Mouse (Mus musculus) thymus, postnatal 25 days (tissue): ENCODE results near the gene Tfdp2.
A peak's percentile ranks its signal among the peaks of the same experiment; 100 is the strongest.
"Not testable (repeated sequence)": the region's sequence is repeated elsewhere in the genome, so short reads cannot be mapped to it uniquely, and the experiment has no call there.

Experiments used
- DNase-seq: peaks from one replicate; pipeline ENCODE4 v3.0.0; 2022

The Tfdp2 gene

DNA sequence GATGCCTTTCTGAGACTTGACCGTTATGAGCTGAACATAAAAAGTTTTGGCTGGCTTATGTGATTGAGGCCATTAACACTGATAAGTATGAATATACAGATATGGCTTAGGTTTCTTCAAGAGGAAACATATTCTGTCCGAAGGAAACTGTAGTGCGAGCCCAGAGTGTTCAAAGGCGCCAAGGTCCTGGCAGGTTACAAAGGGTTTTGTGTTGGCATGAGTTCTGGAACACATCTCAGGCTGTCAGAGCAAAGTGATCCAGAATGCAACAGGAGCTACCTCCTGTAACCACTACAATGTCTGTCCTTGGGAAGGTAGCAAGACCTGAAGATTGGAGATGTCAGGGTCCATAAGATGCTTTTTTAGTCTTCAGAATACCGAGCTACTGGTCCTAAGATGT lies 123.3 kb downstream of the Tfdp2 start:
- DNase-seq: no peak

DNA sequence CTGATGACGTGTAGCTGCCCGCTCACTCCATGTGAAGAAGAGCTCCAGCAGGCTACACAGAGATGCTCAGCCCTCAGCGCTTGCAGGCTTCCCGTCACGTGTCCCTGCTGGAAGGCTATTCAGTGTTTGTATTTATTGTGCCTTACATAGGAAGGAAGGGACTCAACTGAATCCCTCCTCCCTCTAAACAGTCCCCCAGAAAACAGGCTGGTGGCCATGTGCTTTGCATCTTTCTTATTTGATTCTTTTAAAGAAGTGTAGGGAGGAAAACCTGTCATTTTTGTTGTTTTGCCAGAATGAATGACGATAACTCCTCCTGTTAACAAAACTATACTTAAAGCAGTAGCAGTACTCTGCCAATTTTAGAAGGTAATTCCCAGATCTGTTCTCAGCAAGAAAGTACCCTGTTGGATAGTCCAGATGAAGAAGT lies 124.5 kb downstream of the Tfdp2 start:
- DNase-seq: no peak

DNA sequence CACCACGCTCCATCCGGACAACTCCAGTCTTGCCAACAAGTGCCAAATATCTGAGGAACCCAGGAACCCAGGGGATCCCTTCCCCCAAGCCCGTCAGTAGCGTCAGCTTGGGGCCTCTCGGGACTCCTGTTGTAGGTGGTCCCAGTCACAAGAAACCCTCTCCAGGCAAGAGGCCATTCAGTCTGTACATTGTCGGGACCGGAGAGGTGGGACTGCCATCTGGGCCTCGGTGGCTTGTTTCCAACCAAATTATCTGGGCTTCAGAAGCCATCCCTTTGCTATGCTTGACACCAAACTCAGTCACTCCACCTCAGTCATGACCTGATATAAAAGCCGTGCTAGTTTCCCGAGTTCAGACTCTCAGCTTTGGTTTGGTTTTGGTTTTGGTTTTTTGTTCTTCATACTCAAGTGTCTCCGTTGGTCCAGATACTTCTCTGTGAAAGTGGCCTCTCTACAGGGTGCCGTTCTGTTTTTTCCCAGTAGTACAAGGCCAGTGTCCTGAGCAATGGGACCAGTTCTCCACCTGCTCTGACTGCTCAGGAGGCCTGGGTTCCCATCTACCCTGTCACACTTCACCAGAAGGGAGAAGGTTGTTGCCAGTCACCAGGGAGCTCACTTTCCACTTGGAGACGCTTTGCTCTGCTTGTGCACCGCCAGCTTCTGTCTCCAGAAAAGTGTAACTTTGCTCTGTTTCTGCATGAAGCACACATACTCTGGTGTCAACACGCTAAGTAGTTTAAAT lies 126.5 kb downstream of the Tfdp2 start:
- no peak for DNase-seq

DNA sequence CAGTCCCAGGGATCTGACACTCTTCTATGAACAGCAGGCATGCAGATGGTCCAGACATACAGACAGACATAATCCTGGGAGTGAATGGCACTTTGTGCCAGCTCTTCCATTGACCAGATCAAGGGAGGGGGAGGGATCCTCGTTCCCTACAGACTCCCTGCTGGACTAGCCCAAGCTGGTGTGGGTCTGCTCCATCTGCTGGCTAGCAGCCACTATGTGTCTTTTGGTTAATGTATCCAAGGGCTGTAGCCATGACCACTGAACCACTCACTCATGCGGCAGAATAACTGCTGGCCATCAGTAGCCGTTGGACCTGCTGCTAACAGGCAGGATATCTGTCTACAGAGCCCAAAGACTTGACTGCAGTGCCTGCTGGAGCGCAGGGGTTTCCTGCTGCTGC lies 128.4 kb downstream of the Tfdp2 start:
- DNase-seq: no peak

DNA sequence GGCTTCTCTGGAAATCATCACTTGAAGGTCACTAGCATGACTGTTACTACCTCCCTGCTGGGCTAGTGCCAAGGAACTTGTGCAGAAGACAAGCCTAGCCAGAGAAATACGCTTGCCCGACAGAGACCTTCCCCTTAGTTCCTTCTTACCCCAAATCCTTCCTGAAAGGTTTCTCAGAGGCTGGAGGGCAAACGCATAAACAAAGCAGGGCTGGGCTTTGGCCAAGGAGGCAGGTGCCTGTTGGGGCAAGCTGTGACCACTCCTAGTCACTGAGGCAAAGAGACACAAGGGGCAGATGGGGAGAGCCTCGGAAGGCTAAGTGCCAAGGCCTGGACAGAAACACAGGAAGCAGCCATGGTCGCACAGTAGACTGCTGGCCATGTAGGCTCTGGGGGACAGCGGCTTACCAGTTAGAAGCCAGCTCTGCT lies 130.4 kb downstream of the Tfdp2 start:
- no peak for DNase-seq

DNA sequence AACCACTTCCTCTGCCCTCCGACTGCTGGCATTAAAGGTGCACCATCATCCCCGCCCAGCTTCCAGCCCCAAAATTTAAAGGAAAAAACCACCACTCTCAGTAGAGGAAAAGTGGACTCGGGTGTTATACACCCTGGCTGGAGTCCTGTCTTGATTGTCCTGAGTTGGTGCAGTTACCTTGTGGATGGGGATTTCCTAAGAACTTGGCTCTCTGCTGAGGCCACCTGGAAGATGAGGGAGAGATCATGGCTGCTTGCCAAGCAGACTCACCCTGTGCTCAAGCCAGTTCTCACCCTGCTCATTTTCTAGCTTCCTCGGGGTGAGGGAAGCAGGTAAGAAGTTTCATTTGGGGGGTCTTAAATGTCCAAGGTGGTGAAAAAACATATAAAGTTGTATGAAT lies 132.2 kb downstream of the Tfdp2 start:
- no peak for DNase-seq

DNA sequence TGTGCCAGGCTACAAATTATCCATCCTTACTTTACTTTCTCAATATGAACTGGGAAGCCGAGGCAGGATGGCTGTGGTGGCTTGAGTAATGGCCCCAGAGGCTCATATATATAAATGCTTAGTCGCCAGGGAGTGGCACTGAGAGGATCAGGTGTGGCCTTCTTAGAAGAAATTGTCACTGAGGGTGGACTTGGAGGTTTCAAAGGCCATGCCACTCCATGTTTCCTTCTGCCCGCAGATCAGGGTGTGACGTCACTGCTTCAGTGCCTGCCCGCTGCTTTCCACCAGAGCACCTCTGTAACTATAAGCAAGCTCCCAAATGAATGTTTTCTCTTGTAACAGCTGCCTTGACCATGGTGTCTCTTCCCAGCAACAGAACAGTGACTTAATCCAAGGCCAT lies 135.1 kb downstream of the Tfdp2 start:
- DNase-seq: no peak

DNA sequence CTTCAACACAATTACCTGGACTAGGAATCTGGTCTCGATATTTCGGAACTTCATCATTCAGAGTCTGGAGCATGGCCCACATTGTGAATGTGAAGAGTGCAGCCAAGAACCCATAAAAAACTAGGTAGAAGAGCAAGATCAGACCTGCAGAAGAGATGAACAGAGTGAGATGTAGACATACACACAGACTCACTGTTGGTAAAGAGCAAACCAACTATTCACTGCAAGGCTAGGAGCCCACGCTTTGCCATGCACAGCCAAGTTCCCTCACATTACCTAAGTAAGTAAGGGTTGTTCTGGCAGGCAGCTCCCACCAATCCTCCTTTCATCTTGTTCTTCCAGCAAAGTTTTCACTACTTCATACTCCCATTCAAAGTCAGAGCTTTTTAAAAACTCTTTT lies 149.7 kb downstream of the Tfdp2 start:
- DNase-seq: no peak

DNA sequence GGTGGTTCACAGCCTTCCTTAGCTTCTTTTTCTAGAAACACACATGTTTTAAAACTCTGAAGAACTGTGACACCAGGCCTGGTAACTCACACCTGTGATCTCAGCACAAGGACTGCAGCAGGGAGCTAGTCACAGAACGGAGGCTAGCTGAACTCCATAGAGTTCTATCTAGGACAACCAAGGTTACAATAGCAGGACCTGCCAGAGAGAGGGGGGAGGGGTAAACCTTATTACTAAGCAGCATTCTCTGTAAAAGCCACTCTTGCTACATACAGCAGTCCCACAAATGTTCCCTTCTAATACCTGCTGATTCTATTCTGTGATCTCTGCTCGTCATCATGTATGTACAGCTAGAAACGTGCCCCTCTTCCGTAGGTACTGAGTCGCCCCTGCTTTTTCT lies 152.8 kb downstream of the Tfdp2 start:
- DNase-seq: no peak

DNA sequence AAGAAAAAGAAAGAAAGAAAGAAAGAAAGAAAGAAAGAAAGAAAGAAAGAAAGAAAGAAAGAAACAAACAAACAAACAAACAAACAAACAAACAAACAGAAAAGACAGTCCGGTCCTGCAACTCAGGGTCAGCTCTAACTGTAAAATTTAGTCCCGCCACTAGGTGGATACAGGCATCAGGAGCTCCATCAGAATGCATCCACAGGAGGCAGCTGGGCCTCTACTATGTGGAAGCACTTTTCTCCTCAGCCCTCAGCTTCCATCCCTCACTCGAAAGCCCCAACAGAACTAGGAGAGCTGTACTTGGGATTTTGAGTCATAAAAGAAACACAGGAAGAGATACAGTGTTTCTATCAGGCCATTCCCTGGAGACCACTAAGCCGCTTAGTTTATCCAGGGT lies 153.9 kb downstream of the Tfdp2 start:
- DNase-seq: peak; percentile 60

DNA sequence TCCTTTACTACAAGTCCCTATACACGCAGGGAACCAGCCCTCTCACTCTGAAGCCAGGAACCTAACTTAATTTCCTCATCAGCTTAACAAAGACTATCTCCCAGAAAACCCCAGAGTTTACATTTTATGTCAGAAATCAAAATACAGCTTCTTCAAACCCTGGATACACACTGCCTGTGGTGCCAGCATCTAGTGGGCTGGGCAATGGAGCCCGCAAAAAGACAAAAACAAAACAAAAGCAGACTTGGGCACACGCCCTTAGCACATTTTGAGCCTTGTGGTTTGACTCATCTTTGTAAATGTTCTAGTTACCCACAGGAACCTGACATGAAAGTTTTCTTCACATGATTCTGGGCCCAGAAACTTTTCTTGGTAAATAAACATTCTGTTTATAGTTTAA lies 154.4 kb downstream of the Tfdp2 start:
- DNase-seq: peak; percentile 47

DNA sequence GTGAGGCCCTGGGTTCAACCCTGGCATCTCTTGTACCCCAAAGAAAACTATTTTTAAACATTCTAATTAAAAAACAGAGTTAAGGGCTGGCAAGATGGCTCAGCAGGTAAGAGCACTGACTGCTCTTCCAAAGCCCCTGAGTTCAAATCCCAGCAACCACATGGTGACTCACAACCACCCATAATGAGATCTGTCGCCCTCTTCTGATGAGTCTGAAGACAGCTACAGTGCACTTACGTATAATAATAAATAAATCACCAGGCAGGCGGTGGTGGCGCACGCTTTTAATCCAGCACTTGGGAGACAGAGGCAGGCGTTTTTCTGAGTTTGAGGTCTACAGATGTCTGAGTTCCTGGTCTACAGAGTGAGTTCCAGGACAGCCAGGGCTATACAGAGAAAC lies 155.7 kb downstream of the Tfdp2 start:
- DNase-seq: not testable (repeated sequence)

DNA sequence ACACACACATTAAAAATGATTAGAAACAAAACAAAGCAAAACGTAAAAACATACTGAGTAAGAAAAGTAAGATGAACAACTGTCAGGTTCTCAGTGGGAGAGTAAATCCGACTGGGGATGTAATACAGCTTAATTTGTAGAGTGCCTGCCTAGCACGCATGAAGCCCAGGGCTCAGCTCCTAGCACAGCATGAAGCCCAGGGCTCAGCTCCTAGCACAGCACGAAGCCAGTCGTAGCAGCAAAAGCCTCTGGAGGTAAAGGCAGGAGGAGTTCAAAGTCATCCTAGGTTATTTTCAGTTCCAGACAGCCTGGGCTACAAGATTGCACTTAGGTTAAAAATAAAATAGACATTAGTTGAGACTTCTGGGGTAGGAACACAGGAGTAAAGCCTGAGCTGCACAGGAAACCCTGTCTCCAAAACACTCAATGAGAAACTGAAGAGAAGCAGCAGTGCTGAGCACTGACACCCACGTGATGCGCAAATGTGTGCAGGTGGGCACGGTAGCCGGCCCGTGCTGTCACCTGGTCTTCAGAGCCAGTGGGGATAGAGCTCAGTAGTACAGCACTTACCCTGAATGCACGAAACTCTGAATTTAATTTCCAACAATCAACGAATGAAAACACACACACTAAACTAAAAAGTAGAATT lies 157.2 kb downstream of the Tfdp2 start:
- DNase-seq: peak; percentile 33

DNA sequence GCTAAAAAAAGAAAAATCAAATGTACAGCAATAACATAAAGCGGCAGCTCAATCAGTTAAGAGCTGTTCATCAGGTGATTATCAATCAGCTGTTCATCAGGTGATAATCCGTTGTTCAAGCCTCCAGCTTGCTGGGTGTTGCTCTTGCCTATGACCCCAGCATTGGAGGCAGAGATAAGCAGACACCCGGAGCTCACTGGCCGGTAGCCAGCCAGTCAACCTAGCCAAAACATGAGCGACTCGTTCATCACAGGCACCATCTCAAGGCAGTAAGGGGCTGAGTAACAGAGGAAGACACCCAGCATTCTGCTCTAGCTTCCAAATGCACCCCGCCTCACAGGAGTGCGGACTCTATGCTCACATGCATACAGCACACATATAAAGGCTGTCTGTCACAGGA lies 157.7 kb downstream of the Tfdp2 start:
- DNase-seq: no peak

DNA sequence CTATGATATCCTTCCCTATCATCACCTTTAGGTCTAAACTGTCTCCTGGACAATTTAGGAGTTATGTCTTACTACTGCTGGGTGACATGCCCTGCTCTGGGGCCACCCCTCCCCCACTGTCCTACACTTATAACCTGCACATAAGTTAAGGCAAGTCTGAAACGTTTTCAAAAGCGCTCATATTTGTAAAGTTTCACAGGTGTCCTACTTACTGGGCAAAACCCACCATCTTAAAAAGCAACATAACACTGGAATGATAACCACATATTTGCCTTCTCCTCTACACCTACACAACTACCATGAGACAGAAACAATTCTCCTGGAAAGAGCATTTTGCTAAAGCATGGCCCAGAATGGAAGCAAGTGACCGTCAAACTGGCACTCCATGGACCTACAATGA lies 164.0 kb downstream of the Tfdp2 start:
- DNase-seq: no peak

DNA sequence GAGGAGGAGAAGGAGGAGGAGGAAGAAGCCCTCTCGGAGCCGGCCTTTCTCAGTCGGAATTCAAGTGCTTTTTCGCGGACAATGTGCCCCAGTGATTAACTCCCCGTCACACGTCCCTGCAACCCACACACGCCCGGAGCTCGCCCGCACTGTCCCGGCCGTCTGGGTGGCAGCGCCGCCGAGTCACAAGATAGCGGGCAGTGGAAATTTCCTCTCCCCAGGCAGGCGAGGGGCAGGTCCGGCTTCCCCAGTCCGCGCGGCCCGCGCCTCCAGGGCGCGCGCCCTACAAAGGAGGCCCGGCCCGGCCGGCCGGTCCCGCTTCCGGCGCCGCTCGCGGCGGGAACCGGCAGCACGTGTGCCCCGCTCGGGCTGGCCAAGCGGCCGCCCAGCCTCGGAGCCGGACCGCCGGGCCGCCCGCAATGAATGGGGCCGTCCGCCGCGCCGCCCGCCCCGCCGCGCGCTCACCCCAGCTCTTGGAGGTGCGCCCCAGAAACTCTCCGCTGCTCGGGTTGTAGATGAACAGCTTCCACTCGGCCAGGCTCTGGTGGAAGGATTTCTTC lies 167.6 kb downstream of the Tfdp2 start:
- peak; percentile 64 for DNase-seq

DNA sequence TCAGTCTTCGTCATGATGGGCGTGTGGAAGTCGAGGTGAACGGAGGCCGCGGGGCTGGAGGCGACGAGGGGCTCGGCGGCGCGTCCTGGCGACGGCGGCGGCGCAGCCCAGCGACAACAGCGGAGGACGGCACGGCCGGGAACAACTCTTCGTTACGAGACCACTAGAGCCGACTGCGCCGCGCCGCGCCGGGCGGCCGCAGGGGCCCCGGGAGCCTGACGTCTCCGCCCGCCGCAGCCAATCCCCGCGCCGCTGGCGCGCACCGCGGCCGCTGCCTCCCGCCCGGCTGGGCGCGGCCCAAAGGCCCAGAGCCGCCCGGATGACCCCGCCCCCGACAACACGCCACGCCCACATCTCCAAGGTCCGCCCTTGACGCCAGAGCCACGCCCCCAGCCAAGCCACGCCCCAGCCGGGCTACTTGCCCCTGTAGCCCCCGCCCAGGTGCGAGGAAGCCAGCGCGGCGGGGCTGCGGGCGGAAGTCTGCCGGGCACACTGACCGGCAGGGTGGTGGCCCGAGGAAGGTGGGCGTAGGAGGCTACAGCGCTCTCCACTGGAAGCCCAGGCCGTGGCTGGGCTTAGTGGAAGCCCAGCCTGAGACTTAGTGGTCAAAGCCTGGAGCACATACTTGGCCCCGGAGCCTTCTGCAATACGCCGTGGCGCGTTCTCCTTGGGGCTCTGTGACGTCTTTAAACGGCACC lies 168.2 kb downstream of the Tfdp2 start, which contains the start of gene Atp1b3:
Gene Atp1b3 (minus strand): TSS at position 302 of the 698 bp plus-strand sequence.
- peak; percentile 100 for DNase-seq

DNA sequence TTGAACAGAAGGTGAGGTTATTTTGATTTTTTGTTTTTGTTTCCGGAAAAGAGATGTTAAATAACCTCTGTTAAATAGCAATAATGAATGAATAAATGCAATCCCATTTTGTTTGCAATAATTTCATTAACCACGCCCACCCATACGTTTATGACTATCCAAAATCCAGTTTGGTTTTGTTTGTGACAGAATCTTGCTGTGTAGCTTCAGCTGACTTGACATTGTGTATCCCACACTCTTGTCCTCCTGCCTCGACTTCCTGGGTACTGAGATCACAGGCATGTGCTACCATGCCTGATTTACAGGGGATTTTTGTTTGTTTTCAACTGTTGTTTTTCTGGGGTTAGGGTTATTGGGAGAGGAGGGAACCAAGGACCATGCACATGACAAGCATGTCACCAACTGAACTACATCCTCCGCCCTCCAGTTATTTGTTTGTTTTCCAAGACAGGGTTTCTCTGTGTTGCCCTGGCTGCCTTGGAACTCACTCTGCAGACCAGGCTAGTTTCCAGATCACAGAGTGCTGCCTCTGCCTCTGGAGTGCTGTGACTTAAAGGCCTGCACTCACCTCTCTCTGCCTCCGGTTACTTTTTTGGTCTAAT lies 169.3 kb downstream of the Tfdp2 start:
- DNase-seq: no peak

DNA sequence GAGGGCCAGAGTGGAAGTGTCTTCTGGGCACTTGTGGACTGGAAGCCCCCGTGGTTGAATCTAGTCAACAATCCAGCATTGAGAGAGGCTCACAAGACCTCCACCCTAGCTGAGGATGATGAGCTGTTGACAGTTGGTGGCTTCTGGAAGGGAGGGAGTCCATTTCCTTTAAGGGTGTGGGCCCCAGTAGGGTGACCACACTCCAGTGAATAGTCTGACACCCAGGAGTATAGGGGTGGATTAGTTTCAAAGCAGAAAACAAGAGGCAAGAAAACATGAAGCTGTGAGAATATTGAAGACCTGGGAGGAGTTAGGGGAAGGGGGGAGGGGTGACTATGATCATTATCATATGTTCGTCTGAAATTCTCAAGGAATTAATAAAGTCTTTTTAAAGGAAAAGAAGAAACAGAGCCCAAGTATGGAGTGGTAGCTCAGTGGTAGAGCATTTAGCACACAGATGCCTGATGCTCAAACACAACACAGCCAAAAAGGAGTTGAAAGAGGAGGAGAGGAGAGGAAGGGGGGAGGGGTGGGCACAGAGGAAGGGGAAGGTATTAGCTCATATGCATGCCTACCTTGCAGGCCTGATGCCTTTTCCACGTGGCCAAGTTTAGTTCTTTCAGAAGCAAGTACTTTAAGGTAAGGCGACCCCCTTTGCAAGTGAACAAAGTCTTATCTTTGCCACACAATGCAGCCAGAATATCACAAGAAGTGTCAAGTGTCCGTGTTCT lies 173.7 kb downstream of the Tfdp2 start:
- DNase-seq: no peak

DNA sequence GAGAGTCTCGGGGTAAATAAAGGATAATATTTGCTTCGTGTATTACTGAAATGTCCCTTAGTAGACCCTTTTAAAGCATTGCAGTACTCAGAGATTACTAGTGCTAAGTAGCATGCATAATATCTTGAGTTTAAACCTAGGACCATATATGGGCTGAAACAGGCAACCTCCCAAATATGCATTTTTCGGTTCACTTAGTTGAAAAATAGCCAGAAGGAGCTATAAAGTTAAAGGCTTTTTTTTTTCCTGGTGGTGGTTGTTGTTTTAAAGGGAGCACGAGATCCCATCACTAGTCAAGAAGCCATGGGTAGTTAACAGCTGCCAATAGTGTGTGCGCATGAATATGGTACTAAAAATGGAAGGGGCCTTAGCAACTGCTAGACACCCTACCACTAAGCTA lies 175.0 kb downstream of the Tfdp2 start:
- no peak for DNase-seq
